Mouse (Mus musculus) frontal cortex, postnatal 14 days (tissue): ENCODE data around the gene Btrc.

Experiments
- DNase-seq, 2 experiments: peaks; one replicate each; pipeline ENCODE4 v3.0.0; 2022; ENCODE audit warnings: low spot score in 2 of 2

The Btrc gene

DNA sequence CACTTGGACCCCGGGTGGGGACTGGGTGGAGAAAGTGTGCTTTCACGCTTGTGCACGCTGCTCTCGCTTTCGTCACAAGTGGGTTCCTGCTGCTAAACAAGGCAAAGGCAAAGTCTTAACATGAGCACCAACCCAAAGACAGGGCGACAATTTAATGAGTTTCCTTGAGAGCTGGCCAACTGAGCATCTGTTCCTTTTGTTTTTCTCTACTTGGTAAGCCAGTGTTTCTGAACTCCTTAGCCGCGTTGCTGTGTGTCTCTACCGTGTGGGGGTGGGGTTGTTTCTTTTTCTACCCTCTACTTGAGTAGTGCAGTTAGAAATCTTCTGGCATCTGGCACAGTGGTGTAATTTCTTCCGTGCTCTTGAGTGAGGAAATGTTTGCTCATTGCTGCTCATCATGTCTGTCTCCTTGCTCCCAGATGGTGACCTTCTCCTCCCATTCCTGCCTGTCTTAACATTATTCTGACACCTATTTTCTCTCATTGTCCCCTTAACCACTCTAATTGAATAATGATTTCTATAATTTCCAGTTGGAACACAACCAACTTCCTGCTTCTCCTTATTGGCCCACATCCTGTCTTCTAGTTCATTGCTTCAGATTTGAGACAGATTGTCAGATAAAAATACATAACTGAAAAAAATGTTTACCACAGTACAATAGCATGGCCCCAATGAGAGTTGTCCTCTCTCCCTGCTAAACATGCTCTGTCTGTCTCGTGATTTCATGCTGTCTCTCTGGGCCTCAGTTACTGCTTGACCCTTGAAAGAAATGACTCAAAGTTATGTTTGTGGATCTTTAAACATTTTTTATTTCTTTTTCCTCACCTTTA is 109.4 kb downstream of the Btrc start:
- DNase-seq: no peak

DNA sequence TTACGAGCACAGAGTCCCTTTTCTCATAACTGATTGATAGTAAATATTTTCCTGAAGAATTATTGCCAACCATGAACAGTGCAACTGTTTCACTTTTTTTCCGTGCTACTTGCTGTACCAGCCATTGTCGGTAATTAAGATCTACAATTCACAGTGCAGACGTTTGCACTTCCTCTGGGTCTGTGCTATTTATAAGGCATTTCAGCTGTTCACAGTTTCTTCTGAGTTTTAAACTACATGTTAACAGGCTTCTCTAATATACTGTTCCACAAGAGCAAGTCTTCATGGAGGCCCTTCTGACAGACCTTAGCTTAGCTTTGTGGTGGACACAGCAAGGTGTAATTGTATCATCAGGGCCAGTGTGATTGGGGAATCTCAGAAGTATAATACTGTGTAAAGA is 111.2 kb downstream of the Btrc start:
- no peak for DNase-seq

DNA sequence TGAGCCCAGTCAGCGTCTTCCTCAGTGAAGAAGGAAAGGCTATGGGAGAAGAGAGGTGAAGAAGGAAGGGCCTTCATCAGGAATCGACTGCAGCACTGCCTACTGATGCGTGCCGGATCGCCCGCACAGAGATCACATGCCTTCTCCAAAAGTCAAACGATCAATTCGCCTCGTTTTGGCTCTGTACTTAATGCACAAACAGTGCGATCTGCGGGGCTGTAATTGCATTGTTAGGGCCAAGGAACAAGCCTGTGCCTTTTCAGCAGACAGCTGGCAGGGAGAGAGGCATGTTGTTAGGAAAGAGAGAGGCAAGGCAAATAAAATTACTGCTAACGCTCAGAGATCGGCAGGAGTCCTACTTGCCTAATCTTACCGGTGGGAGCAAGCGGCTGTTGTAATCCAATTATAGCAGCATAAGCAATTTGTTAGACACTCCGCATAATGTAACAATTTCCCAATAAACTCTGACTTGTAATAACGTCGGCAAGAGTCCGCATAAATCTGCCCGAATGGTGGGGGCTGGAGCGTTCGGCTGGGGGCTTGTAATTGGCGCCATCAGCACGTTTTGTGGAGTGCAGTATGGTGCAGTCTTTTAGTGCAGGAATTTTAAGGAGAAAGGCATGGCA is 112.5 kb downstream of the Btrc start:
- no peak for DNase-seq

DNA sequence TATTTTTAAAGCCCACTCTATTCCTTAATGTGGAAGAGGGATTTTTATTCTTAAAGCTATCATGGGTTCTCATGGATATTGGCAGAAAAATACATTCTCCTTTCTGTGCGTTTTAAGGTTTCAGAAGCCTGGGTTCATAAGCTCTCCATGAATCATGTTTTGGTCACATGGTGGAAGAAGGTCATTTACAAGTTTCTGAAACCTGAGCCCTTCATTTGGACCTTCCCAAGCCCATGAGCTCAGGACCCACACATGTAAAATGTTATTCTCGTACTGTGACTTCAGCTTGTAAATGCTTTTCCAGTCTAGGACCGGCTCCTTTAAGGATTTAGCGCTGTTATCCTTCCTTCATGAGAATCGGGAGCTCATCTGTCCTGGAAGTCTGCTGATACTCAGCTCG is 116.0 kb downstream of the Btrc start:
- DNase-seq: no peak

DNA sequence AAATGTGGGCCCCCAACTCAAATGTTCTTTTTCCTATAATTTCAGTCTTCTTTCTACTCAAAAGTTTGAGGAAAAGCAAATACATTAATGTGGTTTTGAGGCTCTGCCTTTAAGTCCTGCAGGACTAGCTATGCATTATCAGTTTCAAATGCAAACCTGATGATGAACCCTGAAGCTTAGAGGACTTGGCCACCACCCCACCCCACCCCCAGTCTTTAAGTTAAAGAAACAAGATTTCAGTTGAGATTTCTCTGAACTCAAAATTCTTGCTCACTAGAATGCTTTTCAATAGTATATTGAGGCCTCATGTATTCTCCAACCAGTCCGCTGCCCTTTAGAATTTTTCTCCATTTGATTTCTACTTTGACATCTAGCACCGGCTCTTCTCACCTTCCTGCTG is 117.0 kb downstream of the Btrc start:
- DNase-seq: no peak

DNA sequence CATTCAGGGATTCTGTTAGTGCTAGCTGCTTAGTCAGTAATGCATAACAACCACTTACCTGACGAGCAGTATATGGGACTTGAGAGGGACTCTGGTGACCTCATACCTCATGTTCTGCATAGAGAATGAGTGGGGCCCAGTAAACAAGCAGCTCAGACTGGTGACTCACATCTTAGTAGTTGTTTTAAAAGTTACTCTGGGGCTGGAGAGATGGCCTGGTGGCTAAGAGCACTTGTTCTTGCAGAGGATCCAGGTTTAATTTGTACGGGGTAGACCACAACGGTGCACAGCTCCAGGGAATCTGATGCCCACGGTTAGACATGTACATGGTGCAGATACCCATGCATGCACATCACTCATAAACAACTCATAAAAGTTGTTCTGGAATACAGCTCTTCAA is 117.4 kb downstream of the Btrc start:
- DNase-seq: no peak

DNA sequence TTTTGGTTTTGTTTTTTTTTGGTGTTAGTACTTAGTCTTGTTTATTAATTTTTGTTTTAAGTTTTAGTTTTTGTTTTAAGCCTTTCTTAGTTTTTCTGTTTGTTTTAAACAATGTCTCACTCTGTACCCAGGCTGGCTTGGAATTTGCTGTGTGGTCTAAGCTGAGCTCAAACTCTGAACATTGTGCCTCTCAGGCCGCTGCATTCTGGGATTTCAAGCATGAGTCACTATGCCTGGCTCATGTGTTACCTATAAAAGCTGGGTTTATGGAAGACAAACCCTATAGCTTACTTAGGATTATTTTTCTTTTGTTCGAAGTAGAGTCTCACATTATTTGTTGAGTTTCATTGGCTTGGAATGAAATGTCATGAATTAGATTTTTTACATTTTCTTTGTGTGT is 119.9 kb downstream of the Btrc start:
- no peak for DNase-seq

DNA sequence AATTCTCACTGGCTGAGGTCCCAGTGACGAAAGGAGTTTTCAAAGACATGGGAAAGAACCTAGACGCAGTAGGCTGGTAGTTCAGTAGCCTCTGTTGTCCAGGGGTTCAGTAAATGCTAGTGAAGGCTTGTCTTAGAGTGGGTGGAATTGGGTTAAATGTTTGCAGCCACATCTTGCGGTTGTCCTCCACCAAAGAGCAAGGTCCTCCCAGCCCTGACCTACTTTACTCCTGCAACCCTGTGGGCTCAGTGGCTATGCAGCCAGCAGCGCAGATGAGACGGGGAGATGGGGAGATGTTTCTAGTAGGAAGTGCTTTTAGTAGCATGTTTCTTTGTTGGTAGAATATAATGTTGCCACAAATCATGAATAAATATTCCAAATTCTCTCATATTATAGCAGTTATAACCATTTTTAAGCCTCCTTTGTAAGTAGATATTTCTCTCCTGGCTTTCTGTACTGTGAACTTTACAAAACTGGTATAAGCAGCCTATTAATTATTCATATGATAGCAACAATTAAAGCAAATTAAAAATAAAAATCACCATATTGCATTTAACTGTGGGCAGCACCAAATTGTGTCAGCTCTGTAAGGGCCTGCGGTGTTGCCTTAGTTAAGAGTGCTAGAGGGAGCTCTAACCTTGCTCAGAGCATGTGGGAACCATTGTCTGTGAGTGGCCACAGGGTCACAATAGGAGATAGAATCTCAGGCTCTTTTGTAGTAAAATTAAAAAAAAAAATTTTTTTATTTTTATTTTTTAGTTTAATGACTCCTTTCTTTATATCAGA is 122.9 kb downstream of the Btrc start:
- DNase-seq: no peak

DNA sequence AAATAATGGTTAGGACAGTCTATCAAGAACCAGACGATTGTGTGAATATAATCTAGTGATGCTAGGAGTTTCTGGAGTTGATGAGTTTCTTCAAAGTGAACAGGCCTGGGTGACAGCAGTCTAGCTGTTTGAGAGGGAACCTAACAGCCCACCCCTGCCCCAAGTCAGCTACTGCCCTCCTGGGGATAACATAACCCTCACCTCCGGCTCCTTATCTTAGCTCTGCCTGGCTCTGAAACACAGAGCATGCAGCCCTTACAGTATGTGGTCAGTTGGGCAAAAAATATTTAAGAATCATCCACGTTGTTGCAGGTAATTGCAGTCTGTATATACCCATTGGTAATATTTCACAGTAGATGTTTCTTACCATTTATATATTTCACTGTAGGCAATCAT is 123.5 kb downstream of the Btrc start:
- no peak for DNase-seq

DNA sequence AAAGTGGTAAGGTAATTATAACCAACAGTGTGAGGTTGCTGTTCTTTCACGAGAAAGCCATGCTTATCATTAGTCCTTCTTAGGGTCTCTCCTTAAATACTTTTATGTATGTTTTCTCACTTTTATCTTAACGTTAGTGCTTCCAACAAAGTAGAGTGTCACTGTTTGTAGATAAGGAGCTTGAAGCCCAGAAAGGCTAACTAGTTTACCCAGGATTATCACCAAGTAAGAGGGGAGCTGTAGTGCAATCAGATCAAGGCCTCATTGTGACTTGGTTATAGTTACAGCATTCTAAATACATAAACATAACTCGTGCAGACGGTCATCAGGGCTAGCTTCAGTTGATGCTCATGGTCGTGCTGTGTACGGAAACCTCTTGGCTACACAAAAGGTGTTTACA is 126.4 kb downstream of the Btrc start:
- no peak for DNase-seq

DNA sequence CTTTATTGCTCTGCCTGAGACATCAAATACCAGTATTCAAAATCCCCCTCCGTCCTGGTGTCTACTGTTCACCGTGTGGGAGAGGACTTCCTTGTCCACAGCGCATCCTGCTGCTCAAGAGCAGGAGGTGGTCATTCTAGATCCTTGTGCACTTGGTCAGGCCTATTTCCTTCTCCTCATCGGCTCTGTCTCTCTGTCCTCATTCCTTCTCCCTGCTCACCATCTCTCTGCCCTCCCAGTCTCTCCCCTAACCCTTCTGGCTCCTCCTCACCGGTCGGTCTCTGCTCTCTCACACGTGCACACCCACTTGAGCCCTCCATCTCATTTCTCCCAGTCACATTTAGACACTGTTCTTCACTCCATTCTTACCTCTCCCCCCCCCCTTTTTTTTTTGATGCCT is 127.7 kb downstream of the Btrc start:
- DNase-seq: no peak

DNA sequence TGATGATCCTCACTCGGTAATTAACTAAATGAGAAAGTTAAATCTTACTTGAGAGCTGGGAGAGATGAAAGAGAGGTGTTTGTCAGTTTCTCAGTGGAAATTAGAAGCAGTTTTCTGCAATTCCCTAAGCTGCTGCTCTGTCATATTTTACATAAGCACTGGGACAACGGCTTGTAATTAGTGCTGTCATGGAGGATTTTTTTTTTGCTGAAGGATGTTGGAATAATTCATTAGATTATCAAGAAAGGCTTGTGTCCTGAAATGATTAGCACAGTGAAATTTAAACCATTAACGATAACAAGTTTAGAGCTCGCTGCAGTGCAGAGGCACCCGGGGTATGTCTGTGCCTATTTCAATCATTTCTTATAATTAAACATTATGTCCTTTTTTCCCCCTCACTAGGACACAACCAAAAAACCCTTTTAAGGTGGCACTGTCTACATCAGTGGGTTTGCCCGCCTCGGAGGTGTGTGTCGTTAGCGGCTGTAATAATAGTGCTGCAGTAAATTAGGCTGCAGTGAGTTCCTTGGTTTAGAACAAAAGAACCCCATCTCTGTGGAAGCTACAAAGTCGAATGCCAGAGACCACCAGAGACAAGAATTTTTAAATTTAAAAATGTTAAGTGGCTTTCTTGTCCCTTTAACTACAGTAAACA is 130.7 kb downstream of the Btrc start:
- no peak for DNase-seq

DNA sequence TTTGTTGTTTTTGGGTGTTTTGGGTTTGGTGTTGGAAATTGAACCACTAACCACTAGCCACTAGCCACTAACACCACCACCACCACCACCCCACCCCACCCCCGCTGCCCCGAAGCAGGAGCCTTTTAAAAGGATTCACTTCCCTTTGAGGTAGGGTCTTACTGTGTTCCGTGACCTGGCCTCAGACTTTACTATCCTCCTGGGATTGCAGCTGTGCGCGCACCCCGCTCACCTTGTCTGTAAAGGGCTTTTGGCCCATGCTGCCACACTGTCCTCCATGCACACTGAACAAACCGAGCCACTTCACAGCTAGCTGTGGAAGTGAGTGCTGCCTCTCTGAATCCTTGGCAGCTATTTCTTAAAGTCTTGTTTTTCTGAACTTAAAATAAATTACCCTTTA is 141.9 kb downstream of the Btrc start:
- DNase-seq: no peak

DNA sequence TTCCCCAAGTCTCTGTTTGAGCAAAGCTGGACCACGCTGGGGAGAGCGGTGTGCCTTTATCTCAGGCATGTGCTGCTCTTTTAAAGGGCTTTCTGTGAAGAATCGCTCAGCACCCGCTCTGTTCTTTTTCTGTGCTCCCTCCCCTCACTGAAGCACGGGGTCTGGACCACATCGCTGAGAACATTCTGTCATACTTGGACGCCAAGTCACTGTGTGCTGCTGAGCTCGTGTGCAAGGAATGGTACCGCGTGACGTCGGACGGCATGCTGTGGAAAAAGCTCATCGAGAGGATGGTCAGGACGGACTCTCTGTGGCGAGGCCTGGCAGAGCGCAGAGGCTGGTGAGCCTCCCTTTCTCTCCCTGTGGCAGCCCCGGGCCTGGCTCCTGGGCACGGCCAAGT is 144.0 kb downstream of the Btrc start:
- no peak for DNase-seq

DNA sequence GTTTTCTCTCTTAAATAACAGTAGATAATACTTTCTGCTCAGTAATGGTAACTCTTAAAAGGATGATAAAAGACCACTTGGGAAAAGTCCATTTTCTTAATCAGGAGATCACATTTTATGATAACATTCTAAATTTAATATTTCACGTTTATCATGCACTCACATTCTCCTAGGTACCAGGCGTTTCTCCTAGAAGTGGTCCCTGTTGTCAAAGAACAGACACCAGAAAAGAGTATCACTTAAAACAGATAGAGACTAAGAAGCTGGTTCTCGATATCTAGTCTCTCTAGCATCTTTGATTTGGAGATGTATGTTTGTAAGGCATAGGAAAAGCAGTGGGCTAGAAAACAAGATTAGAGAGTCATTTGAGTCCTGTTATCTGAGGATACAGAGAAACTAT is 147.1 kb downstream of the Btrc start:
- no peak for DNase-seq

DNA sequence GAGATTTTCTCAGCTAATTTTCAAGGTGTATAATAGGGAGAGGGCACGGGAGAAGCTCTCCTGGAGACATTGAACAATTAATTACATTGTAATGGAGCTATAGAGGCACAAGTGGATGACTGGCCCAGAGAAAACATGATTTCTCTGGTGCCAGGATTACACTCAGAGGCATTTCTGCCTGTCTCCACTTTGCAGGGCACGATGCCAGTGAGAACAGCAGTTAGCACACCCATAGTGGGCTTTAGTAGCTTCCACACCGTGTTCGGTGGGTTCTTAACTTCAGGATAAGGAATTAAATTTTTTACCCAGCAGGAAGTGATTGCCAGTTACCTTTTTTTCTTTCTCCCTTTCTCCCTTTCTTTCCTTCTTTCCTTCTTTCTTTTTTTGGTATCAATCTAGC is 147.9 kb downstream of the Btrc start:
- DNase-seq: no peak

DNA sequence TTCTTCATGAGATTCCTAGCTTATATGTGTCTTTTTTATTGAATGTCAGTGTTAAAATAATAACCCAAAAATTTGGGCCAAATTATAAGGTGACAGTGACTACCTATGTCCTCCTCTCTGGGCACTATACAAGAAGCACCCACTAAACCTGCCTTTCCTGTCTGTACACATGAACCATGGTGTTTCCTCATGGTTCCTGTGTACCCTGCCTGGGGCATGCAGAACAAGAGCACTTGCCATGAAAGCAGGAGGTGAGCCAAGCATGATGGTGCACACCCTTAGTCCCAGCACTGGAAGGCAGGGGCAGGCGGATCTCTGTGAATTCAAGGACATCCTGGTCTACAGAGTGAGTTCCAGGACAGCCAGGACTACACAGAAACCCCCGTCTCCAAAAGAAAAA is 151.8 kb downstream of the Btrc start:
- DNase-seq: no peak

DNA sequence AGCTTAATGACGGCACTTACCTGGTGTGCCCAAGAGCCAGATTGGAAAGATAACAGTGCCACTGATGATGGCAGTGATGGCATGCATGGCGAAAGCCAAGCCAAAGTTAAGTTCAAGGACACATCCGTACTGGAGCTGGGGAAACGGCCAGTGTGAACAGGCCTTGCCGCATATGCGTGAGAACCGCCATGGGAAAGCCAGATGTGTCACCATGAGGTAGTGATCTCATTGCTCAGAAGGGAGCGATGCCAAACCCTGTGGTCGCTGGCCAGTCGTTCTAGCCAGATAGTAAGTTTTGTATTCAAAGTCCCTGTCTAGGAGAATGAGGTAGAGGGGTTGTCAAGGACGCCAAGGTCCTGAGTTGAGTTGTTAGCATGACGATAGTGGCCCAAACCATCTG is 152.7 kb downstream of the Btrc start:
- DNase-seq: no peak

DNA sequence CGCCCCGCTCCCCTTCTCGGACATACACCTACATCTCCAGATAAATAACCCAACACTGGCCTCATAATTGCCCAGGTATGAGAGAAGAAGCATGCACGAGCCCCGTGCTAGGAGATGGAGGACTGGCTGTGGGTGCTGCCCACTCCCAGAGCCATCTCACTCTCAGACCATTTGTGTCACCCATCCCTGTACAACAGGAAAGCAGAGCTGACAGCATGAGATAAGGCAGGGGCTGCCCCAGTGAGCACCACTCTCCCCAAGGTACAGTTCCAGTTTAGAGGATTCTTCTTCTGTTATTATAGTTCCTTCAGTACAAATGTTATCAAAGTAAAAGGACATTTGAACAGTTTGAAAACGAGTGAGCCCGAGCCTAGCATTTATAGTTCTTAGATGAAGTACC is 163.8 kb downstream of the Btrc start:
- no peak for DNase-seq

DNA sequence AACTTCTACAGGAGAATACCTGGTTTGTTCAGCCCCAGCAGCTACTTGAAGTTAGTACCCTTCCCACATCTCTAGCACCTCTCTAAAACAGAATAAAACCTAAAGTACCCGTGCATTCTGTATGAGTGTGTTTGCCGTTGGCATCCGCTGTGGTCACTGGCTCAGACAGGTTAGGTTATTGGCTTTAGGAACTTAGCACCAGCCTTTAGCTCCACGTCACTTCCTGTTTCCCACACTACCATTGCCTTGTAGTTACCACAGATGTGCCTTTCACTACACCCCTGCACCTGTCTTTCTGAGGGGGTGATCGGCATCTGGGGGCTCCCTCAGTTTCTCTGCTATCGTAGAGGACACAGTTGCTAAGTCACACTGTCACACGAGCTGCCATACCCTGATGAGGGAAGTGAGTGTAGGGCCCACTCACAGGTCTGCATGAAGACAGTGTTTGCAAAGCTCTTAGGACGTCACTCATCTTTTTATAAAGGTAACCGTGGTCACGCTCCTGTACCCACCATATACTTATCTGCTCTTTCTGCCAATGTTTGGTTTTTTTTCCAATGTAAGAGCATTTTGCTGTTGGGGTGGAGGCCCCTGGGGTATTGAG is 164.5 kb downstream of the Btrc start:
- DNase-seq: no peak

DNA sequence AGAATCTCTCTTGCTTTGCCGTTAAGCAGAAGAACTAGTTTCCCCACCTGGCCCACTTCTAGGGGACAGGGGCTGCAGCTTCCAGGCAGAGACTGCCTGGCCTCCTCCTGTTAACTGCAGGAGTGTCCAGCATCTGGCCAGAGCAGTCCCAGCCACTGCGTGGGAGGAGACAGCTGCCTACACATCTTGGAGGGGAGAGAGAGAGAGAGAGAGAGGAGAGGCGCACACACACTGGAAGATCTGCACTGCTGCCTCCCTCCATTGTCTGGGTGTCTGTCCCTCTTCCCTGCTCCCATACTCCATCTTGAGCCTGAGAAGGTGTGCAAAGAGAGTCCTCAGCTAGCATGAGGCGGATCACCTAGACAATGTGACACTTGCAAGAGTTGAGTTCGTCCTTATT is 165.8 kb downstream of the Btrc start:
- DNase-seq: no peak
